Mouse (Mus musculus) G1E (cell line): ENCODE data around the gene Vps13d. TPM values are rescaled to one million over a fixed set of nuclear protein-coding genes. Genes with fewer than 3 reads are reported as not detected.

Experiments used
- ATAC-seq: 2 replicates; pipeline ENCODE4 v1.8.0; 2016; ENCODE audit warnings: mild to moderate bottlenecking; ENCODE audit not compliant: insufficient number of reproducible peaks, poor library complexity, low FRiP score, severe bottlenecking; ENCODE audit errors: extremely low read depth
- DNase-seq: peaks from one replicate; pipeline ENCODE4 v3.0.0; 2012; ENCODE audit warnings: low spot score
- H3K27me3 ChIP-seq: 2 replicates; pipeline ENCODE4 v1.6.1; 2012; ENCODE audit warnings: mild to moderate bottlenecking, low read length, inconsistent platforms; ENCODE audit not compliant: insufficient read depth
- H3K36me3 ChIP-seq: replicated peaks from 2 replicates; pipeline ENCODE3; 2012; ENCODE audit warnings: mild to moderate bottlenecking, inconsistent platforms
- H3K4me1 ChIP-seq: 2 replicates; pipeline ENCODE4 v1.6.1; 2012; ENCODE audit warnings: low read depth, low read length, inconsistent platforms, mixed read lengths; ENCODE audit not compliant: insufficient read depth
- H3K4me3 ChIP-seq: 2 replicates; pipeline ENCODE4 v1.5.1; 2012; ENCODE audit warnings: low read depth, mild to moderate bottlenecking, inconsistent platforms, low read length, moderate library complexity, mixed read lengths
- H3K9me3 ChIP-seq: replicated peaks from 2 replicates; pipeline ENCODE4 v1.6.1; 2012; ENCODE audit warnings: inconsistent platforms
- CTCF ChIP-seq: IDR thresholded peaks from 2 replicates; pipeline ENCODE4 v1.5.1; 2012; ENCODE audit warnings: low read depth, low read length, inconsistent platforms, mixed read lengths
- GATA1 ChIP-seq: IDR thresholded peaks from 2 replicates; pipeline ENCODE4 v1.6.1; 2012; ENCODE audit warnings: borderline replicate concordance, low read length, inconsistent platforms, mixed read lengths
- GATA2 ChIP-seq: IDR thresholded peaks from 2 replicates; pipeline ENCODE4 v1.6.1; 2012; ENCODE audit warnings: low read depth, low read length, inconsistent platforms, borderline replicate concordance
- POLR2AphosphoS5 ChIP-seq: IDR thresholded peaks from 2 replicates; pipeline ENCODE4 v1.6.1; 2012; ENCODE audit warnings: low read depth, low read length, inconsistent platforms; ENCODE audit not compliant: insufficient replicate concordance
- TAL1 ChIP-seq: conservative IDR thresholded peaks from 2 replicates; pipeline ENCODE4 v1.6.1; 2012; ENCODE audit warnings: low read depth, low read length, inconsistent platforms, mixed read lengths
- polyA plus RNA-seq: library from polyadenylated mRNA; stranded (reverse); fragments of >175 nt; gene quantifications from 2 replicates; pipeline ENCODE4 v1.2.3, GENCODE M21; 2012
- total RNA-seq, 2 experiments: library from RNA; stranded (forward) in 1 of 2; stranded (reverse) in 1 of 2; fragments of 200-1000 nt in 1 of 2; fragments of >200 nt in 1 of 2; fragmentation: Nextera tagmentation in 1 of 2; gene quantifications; 2 replicates each; pipeline ENCODE4 v1.2.3; 2014 to 2017

The Vps13d gene
- total and polyA plus RNA-seq, 3 experiments = 7.7 to 38.8 (median 34.7) TPM

GRCm38 (mm10) chr4:145124419-145124818, 70.4 kb downstream of the Vps13d start:
- ATAC-seq (no peak), DNase-seq (no peak)
- Histone ChIP-seq H3K4me3 (no peak overlapping the region), H3K27me3 (no peaks in the 10 kb centered on the region), H3K9me3 (no peaks in the 10 kb centered on the region), H3K4me1 (peaks cover 11% of the 10 kb centered on the region), H3K36me3 (peaks cover 87% of the 10 kb centered on the region)
- TF ChIP-seq POLR2AphosphoS5 (no peak), CTCF (no peak), GATA1 (no peak), TAL1 (no peak), GATA2 (no peak)

GRCm38 (mm10) chr4:145111641-145112040, 83.2 kb downstream of the Vps13d start:
- no peaks in the 10 kb centered on the region for H3K27me3 ChIP-seq
- no peak for DNase-seq
- H3K4me3 ChIP-seq = no peak overlapping the region
- peaks cover 3% of the 10 kb centered on the region; the same call in 1 of the 2 replicates for H3K4me1 ChIP-seq
- no peaks in the 10 kb centered on the region for H3K9me3 ChIP-seq
- TF ChIP-seq TAL1 (no peak), POLR2AphosphoS5 (no peak), GATA1 (no peak), CTCF (no peak), GATA2 (no peak)
- peak; percentile 81 for ATAC-seq
- H3K36me3 ChIP-seq = peaks cover 79% of the 10 kb centered on the region

DNA sequence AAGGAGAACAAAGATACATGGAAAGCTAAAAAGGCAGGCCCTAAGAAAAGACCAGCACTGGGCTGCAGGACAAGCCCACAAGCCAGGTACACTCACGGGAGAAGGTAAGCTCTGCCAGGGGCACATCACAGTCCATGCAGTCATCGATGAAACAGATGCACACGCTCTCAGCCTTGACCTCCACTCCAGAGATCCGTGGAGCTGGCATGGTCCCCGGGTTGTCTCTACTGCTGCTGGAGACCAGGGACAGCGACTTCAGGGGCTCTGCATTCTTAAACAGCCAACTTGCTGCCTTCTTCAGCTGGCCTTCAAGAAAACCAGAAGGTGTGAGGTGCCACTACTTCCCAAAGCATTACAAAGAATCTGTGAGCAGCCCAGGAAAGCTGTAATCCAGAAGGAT, 84.1 kb downstream of the Vps13d start:
- H3K4me3 ChIP-seq = no peak overlapping the region
- H3K36me3 ChIP-seq = peaks cover 82% of the 10 kb centered on the region
- no peaks in the 10 kb centered on the region for H3K27me3 ChIP-seq
- no peaks in the 10 kb centered on the region for H3K9me3 ChIP-seq
- no peak for TF ChIP-seq GATA2
- TF ChIP-seq CTCF = no peak
- no peak for TF ChIP-seq TAL1
- TF ChIP-seq POLR2AphosphoS5 = no peak
- TF ChIP-seq GATA1 = no peak
- peaks cover 3% of the 10 kb centered on the region; the same call in 1 of the 2 replicates for H3K4me1 ChIP-seq
- DNase-seq (no peak), ATAC-seq (no peak)

DNA sequence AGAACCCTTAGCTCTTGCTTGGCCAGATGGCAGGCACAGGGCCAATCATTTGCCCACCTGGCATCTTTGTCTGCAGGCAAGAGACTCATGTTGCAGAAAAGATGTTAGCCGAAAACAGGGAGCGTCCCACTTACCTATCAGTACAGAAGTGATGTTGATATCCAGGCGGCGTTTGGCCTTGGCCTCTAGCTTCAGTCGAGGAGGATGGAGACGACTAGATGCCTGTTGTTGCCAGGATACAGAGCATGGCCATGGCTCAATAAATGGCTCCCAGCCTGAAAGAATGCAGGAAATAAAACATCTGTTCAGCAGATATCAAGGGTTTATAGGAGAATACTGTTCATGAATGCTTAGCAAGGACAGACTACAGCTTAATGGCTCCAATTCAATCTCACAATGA, 88.0 kb downstream of the Vps13d start:
- ATAC-seq = no peak
- no peaks in the 10 kb centered on the region for H3K9me3 ChIP-seq
- H3K27me3 ChIP-seq = no peaks in the 10 kb centered on the region
- no peak for DNase-seq
- peaks cover 84% of the 10 kb centered on the region for H3K36me3 ChIP-seq
- peaks cover 3% of the 10 kb centered on the region; the same call in 1 of the 2 replicates for H3K4me1 ChIP-seq
- no peak overlapping the region for H3K4me3 ChIP-seq
- TF ChIP-seq GATA2 = no peak
- no peak for TF ChIP-seq CTCF
- TF ChIP-seq POLR2AphosphoS5 = no peak
- TF ChIP-seq GATA1 = no peak
- no peak for TF ChIP-seq TAL1

- H3K36me3 ChIP-seq = peaks cover 84% of the 10 kb centered on the region
- H3K27me3 ChIP-seq = no peaks in the 10 kb centered on the region
- no peak overlapping the region for H3K4me3 ChIP-seq
- ATAC-seq (no peak), DNase-seq (no peak)
- no peaks in the 10 kb centered on the region for H3K4me1 ChIP-seq
- no peaks in the 10 kb centered on the region for H3K9me3 ChIP-seq
- TF ChIP-seq POLR2AphosphoS5 = no peak
- TF ChIP-seq TAL1 = no peak
- no peak for TF ChIP-seq CTCF
- TF ChIP-seq GATA2 = no peak
- TF ChIP-seq GATA1 = no peak
Measured at GRCm38 (mm10) chr4:145105319-145105718, 89.5 kb downstream of the Vps13d start.

DNA sequence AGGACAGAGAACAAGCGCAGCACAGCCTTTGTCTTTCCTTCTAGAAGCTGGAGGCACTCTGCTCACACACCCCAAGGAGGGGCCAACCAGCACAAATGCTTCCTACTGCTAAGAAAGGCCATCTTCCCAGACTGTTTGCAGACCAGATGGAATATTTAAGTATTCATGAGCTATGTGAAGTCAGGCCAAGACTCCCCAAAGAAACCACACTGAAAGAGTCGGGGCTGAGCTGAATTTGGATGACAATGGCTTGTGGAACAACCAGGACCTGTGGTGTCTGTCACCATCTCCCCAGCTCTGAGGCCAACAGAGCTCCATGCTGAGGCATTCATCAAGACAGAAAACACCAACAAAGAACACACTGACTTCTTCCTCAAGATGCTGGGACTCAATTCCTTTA, 89.9 kb downstream of the Vps13d start:
- no peaks in the 10 kb centered on the region for H3K4me1 ChIP-seq
- H3K27me3 ChIP-seq = no peaks in the 10 kb centered on the region
- TF ChIP-seq GATA2 = no peak
- TF ChIP-seq POLR2AphosphoS5 = no peak
- no peak for TF ChIP-seq GATA1
- TF ChIP-seq TAL1 = no peak
- H3K9me3 ChIP-seq = no peaks in the 10 kb centered on the region
- DNase-seq (no peak), ATAC-seq (no peak)
- peaks cover 84% of the 10 kb centered on the region for H3K36me3 ChIP-seq
- no peak overlapping the region for H3K4me3 ChIP-seq

DNA sequence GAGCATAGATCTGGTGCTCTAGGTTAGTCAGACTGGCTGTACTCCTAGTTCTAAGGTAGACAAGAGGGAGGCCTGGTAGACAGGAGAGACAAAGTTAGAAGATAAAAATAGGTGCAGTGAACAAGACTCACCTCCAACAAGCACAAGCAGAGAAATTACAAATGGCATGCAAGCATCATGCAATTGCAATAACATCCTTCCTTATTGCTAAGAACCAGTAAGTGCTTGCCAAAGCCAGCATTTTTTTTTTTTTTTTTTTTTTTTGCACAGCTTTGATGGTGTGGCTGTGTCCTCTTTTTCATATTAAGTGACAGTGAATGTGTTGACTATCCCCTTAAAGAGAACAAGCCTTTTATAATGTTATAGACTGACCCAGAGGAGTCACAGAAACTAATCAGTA, 91.2 kb downstream of the Vps13d start:
- ATAC-seq = no peak
- Histone ChIP-seq H3K27me3 (no peaks in the 10 kb centered on the region), H3K36me3 (peaks cover 90% of the 10 kb centered on the region), H3K9me3 (no peaks in the 10 kb centered on the region), H3K4me1 (no peaks in the 10 kb centered on the region), H3K4me3 (no peak overlapping the region)
- no peak for TF ChIP-seq GATA2
- no peak for TF ChIP-seq CTCF
- TF ChIP-seq POLR2AphosphoS5 = no peak
- TF ChIP-seq TAL1 = no peak
- TF ChIP-seq GATA1 = no peak
- no peak for DNase-seq
